Mouse (Mus musculus): ENCODE results near the gene Cenpf.

DNA sequence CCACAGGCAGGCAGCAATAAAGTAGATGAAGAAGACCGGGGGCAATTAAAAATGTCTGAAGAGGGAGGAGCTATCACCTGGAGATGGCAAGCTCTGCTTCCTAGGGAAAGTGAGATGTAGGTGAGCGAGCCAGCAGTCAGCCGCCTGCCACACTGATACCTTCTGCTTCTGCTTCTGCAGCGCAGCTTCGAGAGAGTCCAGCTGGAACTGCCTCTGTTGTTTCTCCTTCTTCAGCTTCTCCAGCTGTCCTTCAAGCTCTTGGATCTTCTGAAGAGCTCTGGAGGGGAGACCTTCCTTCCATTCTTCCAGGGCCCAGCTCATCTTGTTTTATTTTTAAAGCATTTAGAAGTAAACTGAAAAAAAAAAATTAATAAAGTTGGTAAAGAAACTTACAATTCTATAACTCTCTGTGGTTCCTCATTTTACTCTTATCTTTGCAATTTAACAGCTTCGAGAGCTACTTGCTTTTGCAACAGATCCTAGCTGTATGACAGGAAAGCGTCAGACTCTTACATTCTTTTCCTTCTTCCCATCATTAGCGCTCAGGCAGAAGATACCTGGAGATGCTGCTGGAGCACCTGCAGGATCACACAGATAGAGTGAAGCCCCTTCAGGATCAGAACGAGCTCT is 3.0 kb downstream of the Cenpf start:
- no peak for TF ChIP-seq CTCF (IDR thresholded peaks at IDR 0.05; ENCODE audit: control insufficient read depth, insufficient read depth, insufficient replicate concordance, low read depth, low read length)
- no peak for TF ChIP-seq POLR2A (IDR thresholded peaks at IDR 0.05; ENCODE audit: control insufficient read depth, low read depth, low read length)

All from testis, adult 2 months (tissue).